Mouse (Mus musculus) forebrain, embryonic 16.5 days (tissue): ENCODE data around the gene Tapbp. TPM values are rescaled to one million over a fixed set of nuclear protein-coding genes. Genes with fewer than 3 reads are reported as not detected.

Source experiments
- ATAC-seq: fragments of 200-750 bp; cut with Nextera tagmentation; 2 replicates; pipeline ENCODE4 v1.8.0; 2017; ENCODE audit warnings: mild to moderate bottlenecking, moderate library complexity
- H3K27ac ChIP-seq: fragments of 300-500 bp; sonication (generic); 2 replicates; pipeline ENCODE4 v1.5.1; 2014; ENCODE audit warnings: low read length, control low read depth
- H3K27me3 ChIP-seq: fragments of 300-500 bp; sonication (generic); replicated peaks from 2 replicates; pipeline ENCODE4 v1.6.1; 2014; ENCODE audit warnings: low read length; ENCODE audit not compliant: control insufficient read depth, insufficient read depth
- H3K36me3 ChIP-seq: fragments of 300-500 bp; sonication (generic); 2 replicates; pipeline ENCODE4 v1.6.1; 2014; ENCODE audit not compliant: control insufficient read depth, insufficient read depth
- H3K4me1 ChIP-seq: fragments of 300-500 bp; sonication (generic); replicated peaks from 2 replicates; pipeline ENCODE4 v1.6.1; 2014; ENCODE audit warnings: low read length; ENCODE audit not compliant: control insufficient read depth, insufficient read depth
- H3K4me2 ChIP-seq: fragments of 300-500 bp; sonication (generic); 2 replicates; pipeline ENCODE4 v1.6.1; 2014; ENCODE audit warnings: mild to moderate bottlenecking, low read length, control low read depth
- H3K4me3 ChIP-seq: fragments of 300-500 bp; sonication (generic); replicated peaks from 2 replicates; pipeline ENCODE4 v1.5.1; 2014; ENCODE audit warnings: mild to moderate bottlenecking, low read length, control low read depth
- H3K9ac ChIP-seq: fragments of 300-500 bp; sonication (generic); replicated peaks from 2 replicates; pipeline ENCODE4 v1.6.1; 2014; ENCODE audit warnings: low read depth, low read length, control low read depth
- H3K9me3 ChIP-seq: fragments of 300-500 bp; sonication (generic); 2 replicates; pipeline ENCODE4 v1.6.1; 2016; ENCODE audit warnings: low read length; ENCODE audit not compliant: control insufficient read depth
- WGBS: fragments of 180-500 bp; shearing (Covaris S2); extraction: QIAGEN DNeasy Blood & Tissue Kit; methylation state at CpG from one replicate; pipeline ENCODE4 v1.1.7; 2014; 5-methylcytosine and 5-hydroxymethylcytosine counted together
- polyA plus RNA-seq: library from polyadenylated mRNA; unstranded; fragments of >200 nt; fragmentation: Nextera tagmentation; extraction: Ambion mirVana; gene quantifications from 2 replicates; pipeline ENCODE4 v1.2.1, GENCODE M21; 2015

Gene Tapbp
- polyA plus RNA-seq, 1 experiment from 2014 or later: 13.7 TPM

GRCm38 (mm10) chr17:33926207-33926932 lies 10.7 kb downstream of the Tapbp start:
- no peaks in the 10 kb centered on the region for H3K27me3 ChIP-seq
- WGBS: 74% methylated on average over 17 of the region's 17 CpGs
- no peaks in the 10 kb centered on the region for H3K9me3 ChIP-seq
- no peak overlapping the region for H3K27ac ChIP-seq
- 0 out of 2 replicates have a peak, but pooled peaks cover 2% of the 10 kb centered on the region for H3K36me3 ChIP-seq
- peaks cover 17% of the 10 kb centered on the region for H3K4me1 ChIP-seq
- no peak overlapping the region for H3K4me2 ChIP-seq
- H3K9ac ChIP-seq: no peak overlapping the region
- no peak overlapping the region for H3K4me3 ChIP-seq
- ATAC-seq: no peak

GRCm38 (mm10) chr17:33928251-33928947 lies 12.7 kb downstream of the Tapbp start:
- H3K27me3 ChIP-seq: no peaks in the 10 kb centered on the region
- ATAC-seq: no peak
- peaks cover 18% of the 10 kb centered on the region for H3K4me1 ChIP-seq
- peak overlapping the region; percentile 98 for H3K4me2 ChIP-seq
- WGBS: 62% methylated on average over 21 of the region's 21 CpGs
- H3K4me3 ChIP-seq: peak overlapping the region; percentile 76
- peak overlapping the region; percentile 84 for H3K9ac ChIP-seq
- no peak overlapping the region for H3K27ac ChIP-seq
- 0 out of 2 replicates have a peak, but pooled peaks cover 5% of the 10 kb centered on the region for H3K36me3 ChIP-seq
- no peaks in the 10 kb centered on the region for H3K9me3 ChIP-seq

- H3K4me1 ChIP-seq: peaks cover 18% of the 10 kb centered on the region
- H3K4me2 ChIP-seq: peak within 1 kb of the TSS; percentile 98
- H3K27me3 ChIP-seq: no peaks in the 10 kb centered on the region
- peak; percentile 93 for ATAC-seq
- 0 out of 2 replicates have a peak, but pooled peaks cover 5% of the 10 kb centered on the region for H3K36me3 ChIP-seq
- peak within 1 kb of the TSS; percentile 92 for H3K27ac ChIP-seq
- peak within 1 kb of the TSS; percentile 76 for H3K4me3 ChIP-seq
- under 1% methylated on average over 70 of the region's 80 CpGs for WGBS
- H3K9me3 ChIP-seq: no peaks in the 10 kb centered on the region
- peak within 1 kb of the TSS; percentile 84 for H3K9ac ChIP-seq
Measured at GRCm38 (mm10) chr17:33929371-33930279, 13.9 kb downstream of the Tapbp start, which contains the start of gene Rgl2. Rgl2 (plus strand) TSS chr17:33929543.

GRCm38 (mm10) chr17:33930280-33931158 lies 14.8 kb downstream of the Tapbp start:
- Histone ChIP-seq H3K36me3 (0 out of 2 replicates have a peak, but pooled peaks cover 8% of the 10 kb centered on the region), H3K4me3 (peak overlapping the region; percentile 76), H3K4me2 (peak overlapping the region; percentile 98), H3K27me3 (no peaks in the 10 kb centered on the region), H3K9me3 (no peaks in the 10 kb centered on the region), H3K27ac (peak overlapping the region; percentile 92), H3K9ac (peak overlapping the region; percentile 84), H3K4me1 (peaks cover 18% of the 10 kb centered on the region)
- no peak for ATAC-seq
- under 1% methylated on average over 41 of the region's 45 CpGs for WGBS

- H3K9ac ChIP-seq: peak overlapping the region; percentile 84; the same call in 1 of the 2 replicates
- 0 out of 2 replicates have a peak, but pooled peaks cover 8% of the 10 kb centered on the region for H3K36me3 ChIP-seq
- 34% methylated on average over 17 of the region's 18 CpGs for WGBS
- H3K4me3 ChIP-seq: peak overlapping the region; percentile 76
- H3K27me3 ChIP-seq: no peaks in the 10 kb centered on the region
- no peaks in the 10 kb centered on the region for H3K9me3 ChIP-seq
- no peak overlapping the region for H3K27ac ChIP-seq
- H3K4me1 ChIP-seq: peaks cover 18% of the 10 kb centered on the region
- H3K4me2 ChIP-seq: peak overlapping the region; percentile 98
- ATAC-seq: no peak
Measured at GRCm38 (mm10) chr17:33931159-33931866, 15.6 kb downstream of the Tapbp start.

- 88% methylated on average over 11 of the region's 11 CpGs for WGBS
Measured at GRCm38 (mm10) chr17:33931947-33932346, 16.2 kb downstream of the Tapbp start.

GRCm38 (mm10) chr17:33932448-33932847 lies 16.7 kb downstream of the Tapbp start:
- Histone ChIP-seq H3K4me3 (no peak overlapping the region), H3K9me3 (no peaks in the 10 kb centered on the region), H3K27ac (no peak overlapping the region), H3K4me1 (peaks cover 18% of the 10 kb centered on the region), H3K27me3 (no peaks in the 10 kb centered on the region), H3K36me3 (0 out of 2 replicates have a peak, but pooled peaks cover 8% of the 10 kb centered on the region), H3K9ac (no peak overlapping the region), H3K4me2 (no peak overlapping the region)
- 84% methylated on average over 14 of the region's 14 CpGs for WGBS
- no peak for ATAC-seq

More at GRCm38 (mm10) chr17:33931947-33932346, 16.2 kb downstream of the Tapbp start:
- Histone ChIP-seq H3K27me3 (no peaks in the 10 kb centered on the region), H3K36me3 (0 out of 2 replicates have a peak, but pooled peaks cover 8% of the 10 kb centered on the region), H3K27ac (no peak overlapping the region), H3K9ac (no peak overlapping the region), H3K4me2 (no peak overlapping the region), H3K4me1 (peaks cover 18% of the 10 kb centered on the region), H3K4me3 (no peak overlapping the region), H3K9me3 (no peaks in the 10 kb centered on the region)
- ATAC-seq: no peak

GRCm38 (mm10) chr17:33932970-33933369 lies 17.3 kb downstream of the Tapbp start:
- no peak for ATAC-seq
- 0 out of 2 replicates have a peak, but pooled peaks cover 6% of the 10 kb centered on the region for H3K36me3 ChIP-seq
- WGBS: 92% methylated on average over 15 of the region's 15 CpGs

More at GRCm38 (mm10) chr17:33932970-33933369, 17.3 kb downstream of the Tapbp start:
- Histone ChIP-seq H3K9ac (no peak overlapping the region), H3K4me3 (no peak overlapping the region), H3K4me1 (peaks cover 18% of the 10 kb centered on the region), H3K27ac (no peak overlapping the region), H3K9me3 (no peaks in the 10 kb centered on the region), H3K27me3 (no peaks in the 10 kb centered on the region), H3K4me2 (no peak overlapping the region)
